Mouse (Mus musculus): ENCODE data around the gene Tcf3. TPM values are rescaled to one million over a fixed set of nuclear protein-coding genes. Genes with fewer than 3 reads are reported as not detected.

The Tcf3 gene
- total and polyA plus RNA-seq, 2 experiments, result 6.4 to 20.2 TPM

DNA sequence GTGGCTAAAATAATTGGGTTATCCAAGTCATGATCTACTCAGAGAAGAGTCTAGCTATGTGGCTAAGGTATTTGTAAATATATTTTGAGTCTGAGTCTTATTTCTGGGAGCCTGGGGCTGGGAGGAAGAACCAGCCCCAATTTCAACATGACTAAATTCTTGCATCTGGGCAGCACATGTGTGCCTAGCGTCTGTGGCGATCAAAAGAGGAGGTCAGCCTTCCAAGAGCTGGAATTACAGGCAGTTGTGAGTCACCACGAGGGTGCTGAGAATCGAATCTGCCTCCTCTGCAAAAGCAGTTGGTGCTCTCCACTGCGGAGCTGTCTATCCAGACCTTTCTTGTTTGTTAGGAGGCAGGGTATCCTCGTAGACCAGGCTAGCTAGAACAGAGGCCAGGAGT, 67.7 kb downstream of the Tcf3 start:
- H3K27ac ChIP-seq (replicated peaks; ENCODE audit: insufficient read depth, low read depth, low read length), result no peak overlapping the region
- no peaks in the 10 kb centered on the region for H3K27me3 ChIP-seq (ENCODE audit: control insufficient read depth, insufficient read depth, low read length)
- 62% methylated on average over 6 of the region's 6 CpGs for WGBS

DNA sequence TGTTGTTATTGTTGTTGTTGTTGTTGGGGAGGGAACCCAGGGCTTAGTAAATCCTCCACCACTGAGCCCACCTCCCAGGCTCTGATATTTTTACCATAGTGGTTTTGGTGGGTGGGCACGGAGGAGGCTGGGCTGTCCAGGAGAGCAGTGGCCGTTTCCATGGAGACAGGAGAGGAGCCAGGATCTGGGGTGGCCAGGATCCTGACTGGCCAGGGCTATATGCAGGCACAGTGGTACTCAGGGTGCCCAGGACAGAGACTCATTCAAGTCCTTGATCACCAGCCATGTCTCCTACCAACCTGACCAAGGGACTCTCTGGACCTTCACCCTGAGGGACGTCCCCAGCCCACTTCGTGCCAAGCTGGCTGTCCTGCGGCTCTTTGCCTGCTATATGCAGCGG, 69.7 kb downstream of the Tcf3 start:
- Histone ChIP-seq H3K27me3 (ENCODE audit: control insufficient read depth, insufficient read depth, low read length) (no peaks in the 10 kb centered on the region), H3K9ac (ENCODE audit: low read depth, low read length) (no peak overlapping the region), H3K4me3 (ENCODE audit: insufficient read depth, low read depth, low read length) (no peak overlapping the region), H3K27ac (replicated peaks; ENCODE audit: insufficient read depth, low read depth, low read length) (no peak overlapping the region), H3K36me3 (ENCODE audit: control insufficient read depth, insufficient read depth, low read length) (no peaks in the 10 kb centered on the region), H3K79me2 (ENCODE audit: control insufficient read depth, insufficient read depth, low read length) (no peaks in the 10 kb centered on the region), H3K4me1 (ENCODE audit: control insufficient read depth, insufficient read depth, low read length) (peaks cover 3% of the 10 kb centered on the region; the same call in 1 of the 2 replicates)
- WGBS, result 41% methylated on average over 6 of the region's 6 CpGs
- no peak for DNase-seq (ENCODE audit: extremely low read depth, low read depth, low spot score)
- TF ChIP-seq CTCF (IDR thresholded peaks at IDR 0.05; ENCODE audit: low read depth, low read length) (no peak), POLR2A (IDR thresholded peaks at IDR 0.05; ENCODE audit: extremely low read depth, insufficient read depth, low read length) (no peak)

More for the DNA sequence above, 67.7 kb downstream of the Tcf3 start:
- Histone ChIP-seq H3K36me3 (ENCODE audit: control insufficient read depth, insufficient read depth, low read length) (no peaks in the 10 kb centered on the region), H3K4me3 (ENCODE audit: insufficient read depth, low read depth, low read length) (no peak overlapping the region), H3K9ac (ENCODE audit: low read depth, low read length) (no peak overlapping the region), H3K4me1 (ENCODE audit: control insufficient read depth, insufficient read depth, low read length) (peaks cover 3% of the 10 kb centered on the region; the same call in 1 of the 2 replicates), H3K79me2 (ENCODE audit: control insufficient read depth, insufficient read depth, low read length) (no peaks in the 10 kb centered on the region)
- TF ChIP-seq POLR2A (IDR thresholded peaks at IDR 0.05; ENCODE audit: extremely low read depth, insufficient read depth, low read length), result no peak
- no peak for TF ChIP-seq CTCF (IDR thresholded peaks at IDR 0.05; ENCODE audit: low read depth, low read length)
- no peak for DNase-seq (ENCODE audit: extremely low read depth, low read depth, low spot score)

Other genes with a start within 250 kb of the Tcf3 start
- 7.1 and 8.7 TPM in 2 replicates for gene Mum1, start 207.2 kb downstream of the Tcf3 start, total RNA-seq (2014; rRNA removed)
- gene Mum1, start 207.2 kb downstream of the Tcf3 start, polyA plus RNA-seq (2012; rRNA removed), result 8.4 and 10.1 TPM in 2 replicates
- gene Ndufs7, start 184.5 kb downstream of the Tcf3 start, total RNA-seq (2014; rRNA removed), result 165 and 186 TPM in 2 replicates
- gene Ndufs7, start 184.5 kb downstream of the Tcf3 start, polyA plus RNA-seq (2012; rRNA removed), result 551 and 560 TPM in 2 replicates
- 241 and 277 TPM in 2 replicates for gene Gamt, start 172.6 kb downstream of the Tcf3 start, total RNA-seq (2014; rRNA removed)
- gene Gamt, start 172.6 kb downstream of the Tcf3 start, polyA plus RNA-seq (2012; rRNA removed), result 670 and 715 TPM in 2 replicates
- gene Dazap1, start 172.2 kb downstream of the Tcf3 start, total RNA-seq (2014; rRNA removed), result 38.0 and 39.9 TPM in 2 replicates
- 39.9 and 43.5 TPM in 2 replicates for gene Dazap1, start 172.2 kb downstream of the Tcf3 start, polyA plus RNA-seq (2012; rRNA removed)
- 510 and 571 TPM in 2 replicates for gene Rps15, start 141.2 kb downstream of the Tcf3 start, total RNA-seq (2014; rRNA removed)
- 686 and 1,012 TPM in 2 replicates for gene Rps15, start 141.2 kb downstream of the Tcf3 start, polyA plus RNA-seq (2012; rRNA removed)
- gene Apc2, start 137.7 kb downstream of the Tcf3 start, total RNA-seq (2014; rRNA removed), result 0.09 and 0.20 TPM in 2 replicates
- gene Apc2, start 137.7 kb downstream of the Tcf3 start, polyA plus RNA-seq (2012; rRNA removed), result 0.19 and 0.20 TPM in 2 replicates
- 10.4 and 12.4 TPM in 2 replicates for gene 2310011J03Rik, start 113.1 kb downstream of the Tcf3 start, total RNA-seq (2014; rRNA removed)
- 25.4 and 25.5 TPM in 2 replicates for gene 2310011J03Rik, start 113.1 kb downstream of the Tcf3 start, polyA plus RNA-seq (2012; rRNA removed)
- gene Pcsk4, start 104.1 kb downstream of the Tcf3 start, total RNA-seq (2014; rRNA removed), result 8.8 and 12.5 TPM in 2 replicates
- 19.2 and 21.8 TPM in 2 replicates for gene Pcsk4, start 104.1 kb downstream of the Tcf3 start, polyA plus RNA-seq (2012; rRNA removed)
- gene Reep6, start 103.7 kb downstream of the Tcf3 start, total RNA-seq (2014; rRNA removed), result 112 and 185 TPM in 2 replicates
- gene Reep6, start 103.7 kb downstream of the Tcf3 start, polyA plus RNA-seq (2012; rRNA removed), result 384 and 617 TPM in 2 replicates
- 0.28 and 0.40 TPM in 2 replicates for gene Adamtsl5, start 85.2 kb downstream of the Tcf3 start, total RNA-seq (2014; rRNA removed)
- 1.4 and 1.6 TPM in 2 replicates for gene Adamtsl5, start 85.2 kb downstream of the Tcf3 start, polyA plus RNA-seq (2012; rRNA removed)
- gene Plk5, start 77.2 kb downstream of the Tcf3 start, total RNA-seq (2014; rRNA removed), result 0.60 and 1.4 TPM in 2 replicates
- 3.5 and 6.6 TPM in 2 replicates for gene Plk5, start 77.2 kb downstream of the Tcf3 start, polyA plus RNA-seq (2012; rRNA removed)
- 1.0 and 2.6 TPM in 2 replicates for gene Mex3d, start 46.0 kb downstream of the Tcf3 start, total RNA-seq (2014; rRNA removed)
- gene Mex3d, start 46.0 kb downstream of the Tcf3 start, polyA plus RNA-seq (2012; rRNA removed), result 2.1 and 2.4 TPM in 2 replicates
- gene Mbd3, start 34.1 kb downstream of the Tcf3 start, total RNA-seq (2014; rRNA removed), result 21.1 and 32.8 TPM in 2 replicates
- 73.5 and 76.7 TPM in 2 replicates for gene Mbd3, start 34.1 kb downstream of the Tcf3 start, polyA plus RNA-seq (2012; rRNA removed)
- gene Uqcr11, start 26.8 kb downstream of the Tcf3 start, total RNA-seq (2014; rRNA removed), result 1,362 and 1,401 TPM in 2 replicates
- gene Uqcr11, start 26.8 kb downstream of the Tcf3 start, polyA plus RNA-seq (2012; rRNA removed), result 2,210 and 2,521 TPM in 2 replicates
- not detected in 2 replicates for gene Onecut3, start 61.2 kb upstream of the Tcf3 start, total RNA-seq (2014; rRNA removed)
- gene Onecut3, start 61.2 kb upstream of the Tcf3 start, polyA plus RNA-seq (2012; rRNA removed), result not detected in 2 replicates
- not detected in 2 replicates for gene Atp8b3, start 105.5 kb upstream of the Tcf3 start, total RNA-seq (2014; rRNA removed)
- gene Atp8b3, start 105.5 kb upstream of the Tcf3 start, polyA plus RNA-seq (2012; rRNA removed), result 0.04 TPM in 1 of 2 replicates, not detected in the other
- 4.4 and 5.5 TPM in 2 replicates for gene Rexo1, start 127.9 kb upstream of the Tcf3 start, total RNA-seq (2014; rRNA removed)
- 28.1 and 36.8 TPM in 2 replicates for gene Rexo1, start 127.9 kb upstream of the Tcf3 start, polyA plus RNA-seq (2012; rRNA removed)
- gene Klf16, start 143.7 kb upstream of the Tcf3 start, total RNA-seq (2014; rRNA removed), result 0.74 and 1.3 TPM in 2 replicates
- 4.2 and 5.5 TPM in 2 replicates for gene Klf16, start 143.7 kb upstream of the Tcf3 start, polyA plus RNA-seq (2012; rRNA removed)
- 45.7 and 59.3 TPM in 2 replicates for gene Abhd17a, start 156.7 kb upstream of the Tcf3 start, total RNA-seq (2014; rRNA removed)
- gene Abhd17a, start 156.7 kb upstream of the Tcf3 start, polyA plus RNA-seq (2012; rRNA removed), result 194 and 205 TPM in 2 replicates
- 7.6 and 11.4 TPM in 2 replicates for gene Scamp4, start 169.2 kb upstream of the Tcf3 start, total RNA-seq (2014; rRNA removed)
- 61.2 and 63.2 TPM in 2 replicates for gene Scamp4, start 169.2 kb upstream of the Tcf3 start, polyA plus RNA-seq (2012; rRNA removed)
- gene Adat3, start 169.2 kb upstream of the Tcf3 start, total RNA-seq (2014; rRNA removed), result 0.28 and 1.4 TPM in 2 replicates
- 3.3 and 5.5 TPM in 2 replicates for gene Adat3, start 169.2 kb upstream of the Tcf3 start, polyA plus RNA-seq (2012; rRNA removed)
- 0.28 and 0.34 TPM in 2 replicates for gene Gm49322, start 172.4 kb upstream of the Tcf3 start, total RNA-seq (2014; rRNA removed)
- gene Gm49322, start 172.4 kb upstream of the Tcf3 start, polyA plus RNA-seq (2012; rRNA removed), result 0.54 and 0.70 TPM in 2 replicates
- 54.4 and 56.1 TPM in 2 replicates for gene Csnk1g2, start 189.2 kb upstream of the Tcf3 start, total RNA-seq (2014; rRNA removed)
- 110 and 123 TPM in 2 replicates for gene Csnk1g2, start 189.2 kb upstream of the Tcf3 start, polyA plus RNA-seq (2012; rRNA removed)
- gene Btbd2, start 223.4 kb upstream of the Tcf3 start, total RNA-seq (2014; rRNA removed), result 16.2 and 19.7 TPM in 2 replicates
- 36.1 and 36.8 TPM in 2 replicates for gene Btbd2, start 223.4 kb upstream of the Tcf3 start, polyA plus RNA-seq (2012; rRNA removed)
- gene Mknk2, start 244.5 kb upstream of the Tcf3 start, total RNA-seq (2014; rRNA removed), result 88.6 and 119 TPM in 2 replicates
- 87.0 and 116 TPM in 2 replicates for gene Mknk2, start 244.5 kb upstream of the Tcf3 start, polyA plus RNA-seq (2012; rRNA removed)

Measured in liver, adult 2 months (tissue).